Mouse (Mus musculus): ENCODE results near the gene Ppip5k2. TPM values are rescaled to one million over a fixed set of nuclear protein-coding genes. Genes with fewer than 3 reads are reported as not detected.
"Not testable (repeated sequence)": the region's sequence is repeated elsewhere in the genome, so short reads cannot be mapped to it uniquely, and the experiment has no call there.

Ppip5k2 gene
- polyA plus RNA-seq, 1 experiment, result 4.6 TPM

- no peak overlapping the region for H3K4me3 ChIP-seq (ENCODE audit: low read depth, low read length)
- TF ChIP-seq POLR2A (IDR thresholded peaks at IDR 0.05; ENCODE audit: low read depth, low read length) (no peak), CTCF (IDR thresholded peaks at IDR 0.05; ENCODE audit: extremely low read depth, insufficient read length, insufficient replicate concordance, low read depth, low read length) (no peak)
- no peaks in the 10 kb centered on the region for H3K27me3 ChIP-seq (ENCODE audit: control insufficient read depth, insufficient read depth, low read length)
- 89% methylated on average over 5 of the region's 5 CpGs for WGBS
- 0 out of 2 replicates have a peak, but pooled peaks cover 4% of the 10 kb centered on the region for H3K36me3 ChIP-seq (ENCODE audit: control insufficient read depth, insufficient read depth, low read length)
- H3K27ac ChIP-seq (ENCODE audit: insufficient read depth, low read depth, low read length), result no peak overlapping the region
- peaks cover 3% of the 10 kb centered on the region; the same call in 1 of the 2 replicates for H3K4me1 ChIP-seq (ENCODE audit: control insufficient read depth, insufficient read depth, insufficient read length, low read length)
Observed at GRCm38 (mm10) chr1:97771727-97772126, 1.5 kb upstream of the Ppip5k2 start.

- Histone ChIP-seq H3K27ac (ENCODE audit: insufficient read depth, low read depth, low read length) (no peak overlapping the region), H3K4me3 (ENCODE audit: low read depth, low read length) (no peak overlapping the region), H3K4me1 (ENCODE audit: control insufficient read depth, insufficient read depth, insufficient read length, low read length) (peaks cover 3% of the 10 kb centered on the region; the same call in 1 of the 2 replicates), H3K27me3 (ENCODE audit: control insufficient read depth, insufficient read depth, low read length) (no peaks in the 10 kb centered on the region), H3K36me3 (ENCODE audit: control insufficient read depth, insufficient read depth, low read length) (0 out of 2 replicates have a peak, but pooled peaks cover 1% of the 10 kb centered on the region)
- 33% methylated on average over 7 of the region's 7 CpGs for WGBS
- TF ChIP-seq POLR2A (IDR thresholded peaks at IDR 0.05; ENCODE audit: low read depth, low read length), result no peak
- TF ChIP-seq CTCF (IDR thresholded peaks at IDR 0.05; ENCODE audit: extremely low read depth, insufficient read length, insufficient replicate concordance, low read depth, low read length), result no peak
Observed at GRCm38 (mm10) chr1:97771118-97771517, 907 bp upstream of the Ppip5k2 start.

GRCm38 (mm10) chr1:97769294-97769903, 812 bp downstream of the Ppip5k2 start:
- Histone ChIP-seq H3K27ac (ENCODE audit: insufficient read depth, low read depth, low read length) (peak overlapping the region; percentile 92), H3K4me3 (ENCODE audit: low read depth, low read length) (peak overlapping the region; percentile 90), H3K27me3 (ENCODE audit: control insufficient read depth, insufficient read depth, low read length) (no peaks in the 10 kb centered on the region), H3K4me1 (ENCODE audit: control insufficient read depth, insufficient read depth, insufficient read length, low read length) (peaks cover 5% of the 10 kb centered on the region; the same call in 1 of the 2 replicates), H3K36me3 (ENCODE audit: control insufficient read depth, insufficient read depth, low read length) (no peaks in the 10 kb centered on the region)
- TF ChIP-seq CTCF (IDR thresholded peaks at IDR 0.05; ENCODE audit: extremely low read depth, insufficient read length, insufficient replicate concordance, low read depth, low read length) (no peak), POLR2A (IDR thresholded peaks at IDR 0.05; ENCODE audit: low read depth, low read length) (peak; percentile 43; the same call in 1 of the 2 replicates)
- WGBS, result under 1% methylated on average over 40 of the region's 40 CpGs

DNA sequence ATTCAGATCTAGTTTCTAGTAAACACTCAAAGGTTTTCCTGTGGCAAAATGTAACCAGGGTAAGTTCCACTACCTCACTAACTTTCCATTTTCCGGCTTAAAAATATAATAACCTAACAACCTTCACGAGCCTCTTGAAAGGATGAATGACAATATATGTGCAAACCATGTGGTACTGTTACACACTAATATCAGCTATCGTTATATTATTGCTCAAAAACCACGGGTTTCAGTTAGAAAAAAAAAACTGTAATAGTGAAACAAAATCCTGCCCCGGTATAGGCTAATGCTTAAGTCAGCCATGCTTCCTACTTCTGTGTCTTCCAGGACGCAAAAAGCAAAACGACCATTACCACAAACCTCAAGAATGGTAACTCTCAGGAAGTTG, 1.3 kb downstream of the Ppip5k2 start:
- WGBS, result 1% methylated on average over 7 of the region's 7 CpGs
- H3K36me3 ChIP-seq (ENCODE audit: control insufficient read depth, insufficient read depth, low read length), result no peaks in the 10 kb centered on the region
- peaks cover 5% of the 10 kb centered on the region; the same call in 1 of the 2 replicates for H3K4me1 ChIP-seq (ENCODE audit: control insufficient read depth, insufficient read depth, insufficient read length, low read length)
- peak overlapping the region; percentile 90 for H3K4me3 ChIP-seq (ENCODE audit: low read depth, low read length)
- H3K27ac ChIP-seq (ENCODE audit: insufficient read depth, low read depth, low read length), result peak overlapping the region; percentile 92
- TF ChIP-seq POLR2A (IDR thresholded peaks at IDR 0.05; ENCODE audit: low read depth, low read length) (no peak), CTCF (IDR thresholded peaks at IDR 0.05; ENCODE audit: extremely low read depth, insufficient read length, insufficient replicate concordance, low read depth, low read length) (no peak)
- no peaks in the 10 kb centered on the region for H3K27me3 ChIP-seq (ENCODE audit: control insufficient read depth, insufficient read depth, low read length)

- no peak overlapping the region for H3K27ac ChIP-seq (ENCODE audit: insufficient read depth, low read depth, low read length)
- H3K27me3 ChIP-seq (ENCODE audit: control insufficient read depth, insufficient read depth, low read length), result no peaks in the 10 kb centered on the region
- no peak for TF ChIP-seq POLR2A (IDR thresholded peaks at IDR 0.05; ENCODE audit: low read depth, low read length)
- no peak for TF ChIP-seq CTCF (IDR thresholded peaks at IDR 0.05; ENCODE audit: extremely low read depth, insufficient read length, insufficient replicate concordance, low read depth, low read length)
- peaks cover 5% of the 10 kb centered on the region; the same call in 1 of the 2 replicates for H3K4me1 ChIP-seq (ENCODE audit: control insufficient read depth, insufficient read depth, insufficient read length, low read length)
- no peak overlapping the region for H3K4me3 ChIP-seq (ENCODE audit: low read depth, low read length)
- WGBS, result 57% methylated on average over 2 of the region's 2 CpGs
- H3K36me3 ChIP-seq (ENCODE audit: control insufficient read depth, insufficient read depth, low read length), result no peaks in the 10 kb centered on the region; the same call in 1 of the 2 replicates
Observed at GRCm38 (mm10) chr1:97768089-97768488, 2.1 kb downstream of the Ppip5k2 start.

DNA sequence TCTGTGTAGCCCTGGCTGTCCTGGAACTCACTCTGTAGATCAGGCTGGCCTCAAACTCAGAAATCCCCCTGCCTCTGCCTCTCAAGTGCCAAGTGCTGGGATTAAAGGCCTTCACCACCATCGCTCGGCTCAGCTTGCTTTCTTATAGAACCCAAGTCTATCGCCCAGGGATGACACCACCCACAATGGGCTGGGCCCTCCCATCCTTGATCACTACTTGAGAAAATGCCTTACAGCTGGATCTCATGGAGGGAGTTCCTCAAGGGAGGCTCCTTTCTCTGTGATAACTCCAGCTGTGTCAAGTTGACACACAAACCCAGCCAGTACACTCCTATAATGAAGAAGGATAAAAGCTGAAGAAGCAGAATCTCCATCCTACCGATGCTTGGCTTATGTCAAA, 4.5 kb downstream of the Ppip5k2 start:
- 45% methylated on average over 4 of the region's 4 CpGs for WGBS
- H3K27me3 ChIP-seq (ENCODE audit: control insufficient read depth, insufficient read depth, low read length); H3K36me3 ChIP-seq (ENCODE audit: control insufficient read depth, insufficient read depth, low read length); H3K4me3 ChIP-seq (ENCODE audit: low read depth, low read length); H3K27ac ChIP-seq (ENCODE audit: insufficient read depth, low read depth, low read length); H3K4me1 ChIP-seq (ENCODE audit: control insufficient read depth, insufficient read depth, insufficient read length, low read length): not testable (repeated sequence)

GRCm38 (mm10) chr1:97761477-97761876, 8.7 kb downstream of the Ppip5k2 start:
- 89% methylated on average over 6 of the region's 6 CpGs for WGBS
- Histone ChIP-seq H3K27me3 (ENCODE audit: control insufficient read depth, insufficient read depth, low read length) (no peaks in the 10 kb centered on the region), H3K4me1 (ENCODE audit: control insufficient read depth, insufficient read depth, insufficient read length, low read length) (peaks cover 2% of the 10 kb centered on the region; the same call in 1 of the 2 replicates), H3K36me3 (ENCODE audit: control insufficient read depth, insufficient read depth, low read length) (peaks cover 10% of the 10 kb centered on the region), H3K27ac (ENCODE audit: insufficient read depth, low read depth, low read length) (no peak overlapping the region), H3K4me3 (ENCODE audit: low read depth, low read length) (no peak overlapping the region)
- TF ChIP-seq POLR2A (IDR thresholded peaks at IDR 0.05; ENCODE audit: low read depth, low read length) (no peak), CTCF (IDR thresholded peaks at IDR 0.05; ENCODE audit: extremely low read depth, insufficient read length, insufficient replicate concordance, low read depth, low read length) (no peak)
